Mouse (Mus musculus): ENCODE results near the gene Fgfbp1. TPM values are rescaled to one million over a fixed set of nuclear protein-coding genes. Genes with fewer than 3 reads are reported as not detected.

The Fgfbp1 gene
- polyA plus RNA-seq, 1 experiment from 2014 or later: 82.5 TPM

Other genes with a start within 250 kb of the Fgfbp1 start
- gene Bst1, start 162.9 kb downstream of the Fgfbp1 start, polyA plus RNA-seq (2015; fragmentation: Nextera tagmentation; extraction: Ambion mirVana): 0.88 and 0.97 TPM in 2 replicates
- 56.5 and 60.8 TPM in 2 replicates for gene Fbxl5, start 160.1 kb downstream of the Fgfbp1 start, polyA plus RNA-seq (2015; fragmentation: Nextera tagmentation; extraction: Ambion mirVana)
- gene Cd38, start 113.2 kb downstream of the Fgfbp1 start, polyA plus RNA-seq (2015; fragmentation: Nextera tagmentation; extraction: Ambion mirVana): 13.1 and 14.5 TPM in 2 replicates
- 0.39 and 0.43 TPM in 2 replicates for gene Gm7879, start 68.6 kb downstream of the Fgfbp1 start, polyA plus RNA-seq (2015; fragmentation: Nextera tagmentation; extraction: Ambion mirVana)
- 38.2 and 39.6 TPM in 2 replicates for gene Prom1, start 120.3 kb upstream of the Fgfbp1 start, polyA plus RNA-seq (2015; fragmentation: Nextera tagmentation; extraction: Ambion mirVana)
- 23.8 and 26.3 TPM in 2 replicates for gene Tapt1, start 244.8 kb upstream of the Fgfbp1 start, polyA plus RNA-seq (2015; fragmentation: Nextera tagmentation; extraction: Ambion mirVana)

All from intestine, embryonic 15.5 days (tissue).